Comparison of ENCODE assay signal across 28 mouse cellular contexts in genomic region chr11:109893894-109894804, GRCm38 (mm10).
DNase-seq lines count a peak whose midpoint lies in the region; ATAC-seq and TF ChIP-seq lines count a peak whose summit lies in the region.
"Had no signal": no experiment of that assay in that cellular context is flagged by ENCODE, and none has a peak within 500 bp of the region (broad histone marks: within the 10 kb centered on the region; RNA-seq: fewer than 3 reads in every experiment).

No protein-coding gene starts in this region.

- no peaks in the 10 kb centered on the region for H3K36me3 ChIP-seq in embryonic facial prominence, embryonic 10.5 days (replicated peaks)
- H3K36me3 ChIP-seq in intestine, embryonic 16.5 days (ENCODE audit: control insufficient read depth, insufficient read depth, low read length), result no peaks in the 10 kb centered on the region
- H3K36me3 ChIP-seq: heart, embryonic 15.5 days; hindbrain, embryonic 15.5 days; kidney, embryonic 15.5 days; midbrain, embryonic 15.5 days; neural tube, embryonic 12.5 days; stomach, embryonic 15.5 days had no signal

- H3K27me3 ChIP-seq in embryonic facial prominence, embryonic 10.5 days (replicated peaks; ENCODE audit: low read depth, poor library complexity, severe bottlenecking), result no peaks in the 10 kb centered on the region
- H3K27me3 ChIP-seq in intestine, embryonic 16.5 days (replicated peaks; ENCODE audit: control insufficient read depth, insufficient read depth, low read length), result no peaks in the 10 kb centered on the region
- H3K27me3 ChIP-seq: heart, embryonic 15.5 days; hindbrain, embryonic 15.5 days; kidney, embryonic 15.5 days; megakaryocyte, embryonic 14.5 days; midbrain, embryonic 15.5 days; neural tube, embryonic 12.5 days; stomach, embryonic 15.5 days had no signal

- WGBS in embryonic facial prominence, embryonic 10.5 days, result 83% methylated on average over 3 of the region's 3 CpGs
- WGBS in intestine, embryonic 16.5 days, result 64% methylated on average over 3 of the region's 3 CpGs

- H3K4me1 ChIP-seq in embryonic facial prominence, embryonic 10.5 days, result peaks cover 9% of the 10 kb centered on the region
- no peaks in the 10 kb centered on the region for H3K4me1 ChIP-seq in intestine, embryonic 16.5 days (ENCODE audit: control insufficient read depth, insufficient read depth, low read length)
- H3K4me1 ChIP-seq: heart, embryonic 15.5 days; hindbrain, embryonic 15.5 days; midbrain, embryonic 15.5 days; neural tube, embryonic 12.5 days; stomach, embryonic 15.5 days had no signal

- no peak overlapping the region for H3K4me3 ChIP-seq in gastrocnemius, adult 2 months
- no peak overlapping the region for H3K4me3 ChIP-seq in embryonic facial prominence, embryonic 10.5 days
- H3K4me3 ChIP-seq in intestine, embryonic 16.5 days (ENCODE audit: low read length), result no peak overlapping the region
- H3K4me3 ChIP-seq: heart, embryonic 15.5 days; hindbrain, embryonic 15.5 days; kidney, embryonic 15.5 days; left cerebral cortex, adult 2 months; megakaryocyte, embryonic 14.5 days; midbrain, embryonic 15.5 days; neural tube, embryonic 12.5 days; stomach, embryonic 15.5 days had no signal

- H3K27ac ChIP-seq in gastrocnemius, adult 2 months, result peak overlapping the region; percentile 74
- peak overlapping the region; percentile 44; the same call in 1 of the 2 replicates for H3K27ac ChIP-seq in embryonic facial prominence, embryonic 10.5 days (replicated peaks)
- peak overlapping the region; percentile 14 for H3K27ac ChIP-seq in intestine, embryonic 16.5 days (ENCODE audit: low read length)
- H3K27ac ChIP-seq: heart, embryonic 15.5 days; hindbrain, embryonic 15.5 days; kidney, embryonic 15.5 days; left cerebral cortex, adult 2 months; midbrain, embryonic 15.5 days; neural tube, embryonic 12.5 days; stomach, embryonic 15.5 days had no signal

- peak; percentile 91 for ATAC-seq in intestine, embryonic 16.5 days
- ATAC-seq: forebrain, embryonic 14.5 days; liver, postnatal 0 days; midbrain, embryonic 15.5 days had no signal

- no peaks in the 10 kb centered on the region for H3K9me3 ChIP-seq in embryonic facial prominence, embryonic 10.5 days
- no peaks in the 10 kb centered on the region for H3K9me3 ChIP-seq in intestine, embryonic 16.5 days (ENCODE audit: control insufficient read depth, low read length)
- H3K9me3 ChIP-seq: heart, embryonic 15.5 days; hindbrain, embryonic 15.5 days; kidney, embryonic 15.5 days; midbrain, embryonic 15.5 days; neural tube, embryonic 12.5 days; stomach, embryonic 15.5 days had no signal

- H3K4me2 ChIP-seq in intestine, embryonic 16.5 days (ENCODE audit: low read depth, low read length), result no peak overlapping the region
- H3K4me2 ChIP-seq: heart, embryonic 15.5 days; hindbrain, embryonic 15.5 days; kidney, embryonic 15.5 days; liver, embryonic 11.5 days; midbrain, embryonic 15.5 days; neural tube, embryonic 12.5 days; stomach, embryonic 15.5 days had no signal

- DNase-seq in gastrocnemius, adult 2 months, result no peak
- DNase-seq in gastrocnemius, adult 18-20 months (ENCODE audit: low spot score), result no peak
- DNase-seq in 416B (ENCODE audit: low read depth), result peak; percentile 41
- no peak for DNase-seq in embryonic facial prominence, embryonic 10.5 days (ENCODE audit: low spot score)
- DNase-seq in frontal cortex, postnatal 14 days (ENCODE audit: low spot score in 2 of 2), result no peak
- no peak for DNase-seq in adrenal gland, postnatal 10 days
- no peak for DNase-seq in lung, postnatal 4 days
- DNase-seq: adrenal gland, postnatal 25 days; cerebellum, adult 8-10 months; gastrocnemius, postnatal 14 days; heart, adult 18-20 months; heart, postnatal 36 days; kidney, postnatal 4 days; liver, postnatal 0 days; lung, postnatal 14 days; retina, postnatal 1 day; thymus, postnatal 36 days had no signal

- TF ChIP-seq CTCF in gastrocnemius, adult 2 months (IDR thresholded peaks at IDR 0.05), result no peak

- intact Hi-C loops in gastrocnemius, adult 2 months (cut with DNase I), result no loop called here

- H3K9ac ChIP-seq in intestine, embryonic 16.5 days (ENCODE audit: low read depth, low read length), result no peak overlapping the region
- H3K9ac ChIP-seq: heart, embryonic 15.5 days; hindbrain, embryonic 15.5 days; kidney, embryonic 15.5 days; liver, postnatal 0 days; midbrain, embryonic 15.5 days; neural tube, embryonic 12.5 days; stomach, embryonic 15.5 days had no signal

Comparison
In these comparisons a context has a peak if more than half of its experiments do, and no peak if none do; other contexts are left out.
1. H3K27ac ChIP-seq: peak in every context shown above with its lines; median percentile 74 in gastrocnemius, adult 2 months; 44 in embryonic facial prominence, embryonic 10.5 days; 14 in intestine, embryonic 16.5 days.